Comparison of ENCODE assay signal across 16 mouse cellular contexts in the genomic region with DNA sequence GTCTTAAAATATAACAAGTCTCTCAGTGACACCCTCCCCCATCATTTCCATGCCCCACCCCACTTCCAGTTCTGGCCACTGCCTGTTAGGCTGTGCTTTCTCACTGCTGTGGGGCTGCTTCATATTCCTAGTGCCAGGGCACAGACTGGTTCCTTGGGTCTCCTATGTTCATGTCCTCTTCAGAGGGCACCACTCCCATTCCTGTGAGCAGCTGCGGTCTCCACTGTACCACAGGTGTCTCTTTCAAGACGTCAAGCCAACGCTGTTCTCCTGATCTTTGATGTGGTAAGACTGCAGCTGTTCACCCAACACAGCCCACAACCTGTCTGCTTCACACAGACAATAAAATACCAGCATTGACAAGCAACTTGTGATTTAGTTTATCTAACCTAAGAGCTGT.
DNase-seq lines count a peak whose midpoint lies in the region; ATAC-seq lines count a peak whose summit lies in the region.
"Had no signal": no experiment of that assay in that cellular context is flagged by ENCODE, and none has a peak within 500 bp of the region (broad histone marks: within the 10 kb centered on the region; RNA-seq: fewer than 3 reads in every experiment).

No protein-coding gene starts in this region.

- no peak overlapping the region for H3K27ac ChIP-seq in midbrain, embryonic 11.5 days (ENCODE audit: low read depth, low read length)
- H3K27ac ChIP-seq in midbrain, embryonic 14.5 days (replicated peaks; ENCODE audit: low read depth, low read length): no peak overlapping the region
- H3K27ac ChIP-seq: embryonic facial prominence, embryonic 15.5 days; liver, embryonic 14.5 days; midbrain, embryonic 13.5 days had no signal

- 93% methylated on average over 3 of the region's 3 CpGs for WGBS in midbrain, embryonic 11.5 days
- WGBS in midbrain, embryonic 14.5 days: 85% methylated on average over 3 of the region's 3 CpGs

- no peaks in the 10 kb centered on the region for H3K27me3 ChIP-seq in midbrain, embryonic 11.5 days (ENCODE audit: control insufficient read depth, insufficient read depth, low read length)
- no peaks in the 10 kb centered on the region for H3K27me3 ChIP-seq in midbrain, embryonic 14.5 days (ENCODE audit: control insufficient read depth, insufficient read depth, low read length)
- H3K27me3 ChIP-seq: embryonic facial prominence, embryonic 15.5 days; midbrain, embryonic 13.5 days; Patski had no signal

- peak; percentile 53 for DNase-seq in midbrain, embryonic 11.5 days (ENCODE audit: low spot score, missing footprints)
- DNase-seq in midbrain, embryonic 14.5 days: no peak
- DNase-seq in thymus, adult 18-20 months: peak; percentile 70 to 84
- no peak for DNase-seq in cerebellum, postnatal 4 days (ENCODE audit: low spot score in 2 of 2)
- no peak for DNase-seq in right cerebral cortex, postnatal 25 days
- no peak for DNase-seq in left cerebral cortex, adult 11 months (ENCODE audit: low spot score)
- DNase-seq: cerebellum, adult 11 months; gastrocnemius, postnatal 25 days; kidney, adult 18-20 months; kidney, postnatal 36 days; lung, postnatal 36 days had no signal

- no peak overlapping the region for H3K4me3 ChIP-seq in midbrain, embryonic 11.5 days (ENCODE audit: low read depth, low read length)
- no peak overlapping the region for H3K4me3 ChIP-seq in midbrain, embryonic 14.5 days (replicated peaks; ENCODE audit: low read depth, low read length)
- H3K4me3 ChIP-seq: embryonic facial prominence, embryonic 15.5 days; midbrain, embryonic 13.5 days had no signal

- H3K9me3 ChIP-seq in midbrain, embryonic 11.5 days (ENCODE audit: control insufficient read depth, low read length): no peaks in the 10 kb centered on the region
- no peaks in the 10 kb centered on the region for H3K9me3 ChIP-seq in midbrain, embryonic 14.5 days (ENCODE audit: control insufficient read depth, low read length)
- H3K9me3 ChIP-seq: embryonic facial prominence, embryonic 15.5 days; midbrain, embryonic 13.5 days had no signal

- no peak overlapping the region for H3K4me2 ChIP-seq in midbrain, embryonic 11.5 days
- no peak overlapping the region for H3K4me2 ChIP-seq in midbrain, embryonic 14.5 days (ENCODE audit: low read length)
- H3K4me2 ChIP-seq: embryonic facial prominence, embryonic 15.5 days; midbrain, embryonic 13.5 days had no signal

- no peak overlapping the region for H3K9ac ChIP-seq in midbrain, embryonic 11.5 days (ENCODE audit: low read length)
- no peak overlapping the region for H3K9ac ChIP-seq in midbrain, embryonic 14.5 days (replicated peaks; ENCODE audit: low read length)
- H3K9ac ChIP-seq: embryonic facial prominence, embryonic 15.5 days; liver, embryonic 14.5 days; midbrain, embryonic 13.5 days had no signal

- ATAC-seq in midbrain, embryonic 11.5 days (ENCODE audit: low FRiP score): no peak
- no peak for ATAC-seq in midbrain, embryonic 14.5 days (ENCODE audit: low FRiP score, low TSS enrichment)
- peak; percentile 74 for ATAC-seq in activated CD4-positive, CD25-positive, alpha-beta regulatory T cell, adult 4 months
- ATAC-seq: midbrain, embryonic 13.5 days; Patski had no signal

- no peaks in the 10 kb centered on the region for H3K4me1 ChIP-seq in midbrain, embryonic 11.5 days (ENCODE audit: control insufficient read depth, insufficient read depth, low read length)
- 0 out of 2 replicates have a peak, but pooled peaks cover 5% of the 10 kb centered on the region for H3K4me1 ChIP-seq in midbrain, embryonic 14.5 days (ENCODE audit: control insufficient read depth, insufficient read depth, low read length)
- H3K4me1 ChIP-seq: embryonic facial prominence, embryonic 15.5 days had no signal

- no peaks in the 10 kb centered on the region for H3K36me3 ChIP-seq in midbrain, embryonic 11.5 days (ENCODE audit: control insufficient read depth, insufficient read depth, low read length)
- no peaks in the 10 kb centered on the region for H3K36me3 ChIP-seq in midbrain, embryonic 14.5 days (ENCODE audit: control insufficient read depth, insufficient read depth, low read length)
- H3K36me3 ChIP-seq: embryonic facial prominence, embryonic 15.5 days; midbrain, embryonic 13.5 days had no signal

Comparison
In these comparisons a context has a peak if more than half of its experiments do, and no peak if none do; other contexts are left out.
1. DNase-seq: peak in midbrain, embryonic 11.5 days (single experiment) and thymus, adult 18-20 months (2 of 2); none in midbrain, embryonic 14.5 days (single experiment), cerebellum, postnatal 4 days (0 of 2), right cerebral cortex, postnatal 25 days (single experiment) and left cerebral cortex, adult 11 months (single experiment).